Mouse (Mus musculus) heart, embryonic 11.5 days (tissue): ENCODE results near the gene Lin28a. TPM values are rescaled to one million over a fixed set of nuclear protein-coding genes. Genes with fewer than 3 reads are reported as not detected.

ENCODE experiments used
- ATAC-seq: fragments of 200-750 bp; cut with Nextera tagmentation; replicated peaks from 2 replicates; pipeline ENCODE4 v1.8.0; 2017; ENCODE audit warnings: moderate library complexity; ENCODE audit not compliant: insufficient number of reproducible peaks, low FRiP score, low TSS enrichment
- H3K27ac ChIP-seq: fragments of 300-500 bp; sonication (generic); 2 replicates; pipeline ENCODE4 v1.5.1; 2014; ENCODE audit warnings: mild to moderate bottlenecking, low read depth, low read length
- H3K27me3 ChIP-seq: fragments of 300-500 bp; sonication (generic); 2 replicates; pipeline ENCODE4 v1.6.1; 2014; ENCODE audit warnings: mild to moderate bottlenecking, low read length, mixed read lengths; ENCODE audit not compliant: control insufficient read depth, insufficient read depth
- H3K36me3 ChIP-seq: fragments of 300-500 bp; sonication (generic); 2 replicates; pipeline ENCODE4 v1.6.1; 2014; ENCODE audit warnings: mild to moderate bottlenecking, low read length, moderate library complexity, mixed read lengths; ENCODE audit not compliant: control insufficient read depth, insufficient read depth
- H3K4me1 ChIP-seq: fragments of 300-500 bp; sonication (generic); 2 replicates; pipeline ENCODE4 v1.6.1; 2014; ENCODE audit warnings: low read length; ENCODE audit not compliant: control insufficient read depth, insufficient read depth
- H3K4me2 ChIP-seq: fragments of 300-500 bp; sonication (generic); 2 replicates; pipeline ENCODE4 v1.6.1; 2014; ENCODE audit warnings: mild to moderate bottlenecking, moderate library complexity
- H3K4me3 ChIP-seq: fragments of 300-500 bp; sonication (generic); 2 replicates; pipeline ENCODE4 v1.5.1; 2014; ENCODE audit warnings: low read depth, low read length
- H3K9ac ChIP-seq: fragments of 300-500 bp; sonication (generic); 2 replicates; pipeline ENCODE4 v1.6.1; 2014; ENCODE audit warnings: mild to moderate bottlenecking, low read depth, low read length, moderate library complexity
- H3K9me3 ChIP-seq: fragments of 300-500 bp; sonication (generic); replicated peaks from 2 replicates; pipeline ENCODE4 v1.6.1; 2016; ENCODE audit warnings: low read length; ENCODE audit not compliant: control insufficient read depth
- WGBS: fragments of 180-500 bp; shearing (Covaris S2); extraction: QIAGEN DNeasy Blood & Tissue Kit; methylation state at CpG from one replicate; pipeline ENCODE4 v1.1.7; 2014; ENCODE audit not compliant: insufficient replicate concordance; 5-methylcytosine and 5-hydroxymethylcytosine counted together
- polyA plus RNA-seq: library from polyadenylated mRNA; unstranded; fragments of >200 nt; fragmentation: Nextera tagmentation; extraction: Ambion mirVana; gene quantifications from 2 replicates; pipeline ENCODE4 v1.2.1, GENCODE M21; 2014

Gene Lin28a
- polyA plus RNA-seq, 1 experiment from 2014 or later, result 0.30 TPM

- 38% methylated on average over 12 of the region's 12 CpGs for WGBS
- peaks cover 16% of the 10 kb centered on the region for H3K4me1 ChIP-seq
- no peaks in the 10 kb centered on the region for H3K27me3 ChIP-seq
- peak overlapping the region; percentile 96 for H3K4me2 ChIP-seq
- H3K36me3 ChIP-seq, result peaks cover 15% of the 10 kb centered on the region
- no peak for ATAC-seq
- no peaks in the 10 kb centered on the region for H3K9me3 ChIP-seq
- H3K4me3 ChIP-seq, result peak overlapping the region; percentile 83
- peak overlapping the region; percentile 100 for H3K27ac ChIP-seq
- peak overlapping the region; percentile 98 for H3K9ac ChIP-seq
Measured at GRCm38 (mm10) chr4:133966271-133966940, 52.2 kb downstream of the Lin28a start.

DNA sequence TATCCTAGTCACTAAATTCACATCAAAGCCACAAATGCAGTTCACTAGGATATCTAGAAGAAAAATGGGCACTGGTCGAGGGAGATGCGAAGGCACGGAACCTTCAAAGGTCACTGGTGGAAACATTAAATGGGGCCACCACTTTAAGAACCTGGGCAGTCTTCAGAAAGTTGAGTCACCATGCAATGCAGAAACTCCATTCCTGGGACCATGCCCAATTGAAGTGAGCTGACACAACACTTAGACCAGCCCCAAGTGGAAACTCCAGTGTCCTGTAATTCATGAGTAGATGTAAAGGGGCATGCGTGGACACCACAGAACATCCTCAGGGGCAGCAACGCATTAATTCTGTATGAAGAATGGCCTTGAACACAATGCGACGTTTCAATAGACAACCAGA is 56.1 kb downstream of the Lin28a start:
- 87% methylated on average over 7 of the region's 7 CpGs for WGBS
- Histone ChIP-seq H3K9ac (no peak overlapping the region), H3K36me3 (peaks cover 15% of the 10 kb centered on the region)

DNA sequence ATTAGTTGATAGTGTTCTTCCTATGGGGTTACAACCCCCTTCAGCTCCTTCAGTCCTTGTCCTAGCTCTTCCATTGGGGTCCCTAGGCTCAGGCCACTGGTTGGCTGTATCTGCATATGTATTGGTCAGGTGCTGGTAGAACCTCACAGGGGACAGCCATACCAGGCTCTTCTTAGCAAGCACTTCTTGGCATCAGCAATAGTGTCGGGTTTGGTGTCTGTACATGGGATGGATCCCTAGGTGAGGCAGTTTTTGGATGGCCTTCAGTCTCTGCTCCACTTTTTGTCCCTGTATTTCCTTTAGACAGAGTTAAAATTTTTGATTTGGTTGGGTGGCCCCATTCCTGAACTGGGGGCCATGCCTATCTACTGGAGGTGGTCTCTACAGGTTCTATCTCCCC is 59.8 kb downstream of the Lin28a start:
- Histone ChIP-seq H3K27ac (no peak overlapping the region), H3K4me3 (no peak overlapping the region), H3K9me3 (no peaks in the 10 kb centered on the region), H3K9ac (no peak overlapping the region), H3K4me1 (no peaks in the 10 kb centered on the region), H3K4me2 (no peak overlapping the region), H3K27me3 (no peaks in the 10 kb centered on the region), H3K36me3 (peaks cover 5% of the 10 kb centered on the region)
- WGBS, result 77% methylated on average over 1 of the region's 1 CpGs
- ATAC-seq, result no peak

More for the DNA sequence above, 56.1 kb downstream of the Lin28a start:
- Histone ChIP-seq H3K27me3 (no peaks in the 10 kb centered on the region), H3K27ac (no peak overlapping the region), H3K9me3 (no peaks in the 10 kb centered on the region), H3K4me1 (peaks cover 9% of the 10 kb centered on the region; the same call in 1 of the 2 replicates), H3K4me2 (no peak overlapping the region), H3K4me3 (no peak overlapping the region)
- ATAC-seq, result no peak

GRCm38 (mm10) chr4:133956358-133956757 is 62.3 kb downstream of the Lin28a start:
- Histone ChIP-seq H3K4me3 (no peak overlapping the region), H3K9ac (no peak overlapping the region), H3K4me1 (no peaks in the 10 kb centered on the region), H3K36me3 (no peaks in the 10 kb centered on the region), H3K27ac (no peak overlapping the region), H3K27me3 (no peaks in the 10 kb centered on the region), H3K9me3 (no peaks in the 10 kb centered on the region), H3K4me2 (no peak overlapping the region)
- ATAC-seq, result no peak
- WGBS, result 77% methylated on average over 4 of the region's 4 CpGs

Other genes starting within 250 kb of the Lin28a start
- 20.9 and 23.1 TPM in 2 replicates for gene Rps6ka1, start 131.0 kb downstream of the Lin28a start, polyA plus RNA-seq
- 2,081 and 2,101 TPM in 2 replicates for gene Hmgn2, start 50.2 kb downstream of the Lin28a start, polyA plus RNA-seq
- 35.3 and 35.6 TPM in 2 replicates for gene Dhdds, start 17.9 kb downstream of the Lin28a start, polyA plus RNA-seq
- not detected in 2 replicates for gene Zfp683, start 35.0 kb upstream of the Lin28a start, polyA plus RNA-seq
- gene Crybg2, start 42.0 kb upstream of the Lin28a start, polyA plus RNA-seq, result 0.52 and 1.1 TPM in 2 replicates
- 3.9 and 6.2 TPM in 2 replicates for gene Cd52, start 76.2 kb upstream of the Lin28a start, polyA plus RNA-seq
- 2.0 and 3.2 TPM in 2 replicates for gene Ubxn11, start 83.7 kb upstream of the Lin28a start, polyA plus RNA-seq
- 179 and 220 TPM in 2 replicates for gene Sh3bgrl3, start 109.9 kb upstream of the Lin28a start, polyA plus RNA-seq
- 23.1 and 27.9 TPM in 2 replicates for gene Cep85, start 168.3 kb upstream of the Lin28a start, polyA plus RNA-seq
- not detected in 2 replicates for gene Gm7534, start 184.2 kb upstream of the Lin28a start, polyA plus RNA-seq
- gene Catsper4, start 208.5 kb upstream of the Lin28a start, polyA plus RNA-seq, result not detected in 2 replicates
- gene Cnksr1, start 219.6 kb upstream of the Lin28a start, polyA plus RNA-seq, result 0.63 and 0.97 TPM in 2 replicates
- 0.23 TPM in 1 of 2 replicates, not detected in the other for gene E130218I03Rik, start 224.8 kb upstream of the Lin28a start, polyA plus RNA-seq
- 11.5 and 12.4 TPM in 2 replicates for gene Zfp593, start 226.8 kb upstream of the Lin28a start, polyA plus RNA-seq
- gene Gm30191, start 228.1 kb upstream of the Lin28a start, polyA plus RNA-seq, result not detected in 2 replicates
- 3.7 and 4.4 TPM in 2 replicates for gene Grrp1, start 235.3 kb upstream of the Lin28a start, polyA plus RNA-seq